29 mouse cellular contexts compared by ENCODE assay signal in genomic region chr3:96548824-96549223, GRCm38 (mm10). TPM values are rescaled to one million over a fixed set of nuclear protein-coding genes. Genes with fewer than 3 reads are reported as not detected.
A peak's percentile ranks its signal among the peaks of the same experiment; 100 is the strongest.
DNase-seq lines count a peak whose midpoint lies in the region; ATAC-seq and TF ChIP-seq lines count a peak whose summit lies in the region.
"Had no signal": no experiment of that assay in that cellular context is flagged by ENCODE, and none has a peak within 500 bp of the region (broad histone marks: within the 10 kb centered on the region; RNA-seq: fewer than 3 reads in every experiment).

No protein-coding gene starts in this region.

- H3K4me3 ChIP-seq in heart, embryonic 13.5 days = no peak overlapping the region
- H3K4me3 ChIP-seq in heart, embryonic 16.5 days (ENCODE audit: low read length) = no peak overlapping the region
- no peak overlapping the region for H3K4me3 ChIP-seq in MEL (ENCODE audit: control insufficient read depth in 1 of 2, insufficient read depth in 1 of 2, low read depth in 2 of 2, low read length in 2 of 2)
- H3K4me3 ChIP-seq: forebrain, embryonic 10.5 days; forebrain, embryonic 13.5 days; hindbrain, embryonic 12.5 days; hindbrain, embryonic 15.5 days had no signal

- no peak for TF ChIP-seq RAD21 in MEL (IDR thresholded peaks at IDR 0.05; ENCODE audit: low read depth, low read length)

- no peaks in the 10 kb centered on the region for H3K36me3 ChIP-seq in heart, embryonic 13.5 days
- H3K36me3 ChIP-seq in heart, embryonic 16.5 days (ENCODE audit: control insufficient read depth, insufficient read depth) = no peaks in the 10 kb centered on the region
- H3K36me3 ChIP-seq in MEL (ENCODE audit: control insufficient read depth in 1 of 2, insufficient read depth in 2 of 2, low read length in 2 of 2) = peaks cover 0 to 15% of the 10 kb centered on the region in 2 experiments; a peak in 2 of 4 replicates
- H3K36me3 ChIP-seq: forebrain, embryonic 10.5 days; hindbrain, embryonic 12.5 days; hindbrain, embryonic 15.5 days had no signal

- H3K4me1 ChIP-seq in heart, embryonic 13.5 days = peaks cover 40% of the 10 kb centered on the region
- peaks cover 33% of the 10 kb centered on the region for H3K4me1 ChIP-seq in heart, embryonic 16.5 days (ENCODE audit: control insufficient read depth, insufficient read depth, low read length)
- peaks cover 13 to 21% of the 10 kb centered on the region in 2 experiments for H3K4me1 ChIP-seq in MEL (ENCODE audit: control insufficient read depth in 1 of 2, insufficient read depth in 2 of 2, low read length in 2 of 2)
- H3K4me1 ChIP-seq: forebrain, embryonic 13.5 days had no signal

- no peaks in the 10 kb centered on the region for H3K9me3 ChIP-seq in heart, embryonic 13.5 days
- H3K9me3 ChIP-seq in heart, embryonic 16.5 days (replicated peaks; ENCODE audit: control insufficient read depth, low read length) = no peaks in the 10 kb centered on the region
- no peaks in the 10 kb centered on the region for H3K9me3 ChIP-seq in MEL (replicated peaks; ENCODE audit: insufficient read depth, low read length)
- H3K9me3 ChIP-seq: forebrain, embryonic 10.5 days; forebrain, embryonic 13.5 days; hindbrain, embryonic 12.5 days; hindbrain, embryonic 15.5 days had no signal

- WGBS in heart, embryonic 13.5 days = 77% methylated on average over 7 of the region's 7 CpGs
- WGBS in heart, embryonic 16.5 days = 75% methylated on average over 7 of the region's 7 CpGs

- no peak for TF ChIP-seq EP300 in MEL (IDR thresholded peaks at IDR 0.05; ENCODE audit: low read depth in 1 of 2, low read length in 2 of 2)

- intact Hi-C loops in heart, postnatal 10 days (cut with DNase I) = no loop called here
- intact Hi-C loops in heart, postnatal 25 days (cut with DNase I) = no loop called here

- no peaks in the 10 kb centered on the region for H3K27me3 ChIP-seq in heart, embryonic 13.5 days (replicated peaks)
- H3K27me3 ChIP-seq in heart, embryonic 16.5 days (ENCODE audit: control insufficient read depth, insufficient read depth, low read length) = no peaks in the 10 kb centered on the region
- H3K27me3 ChIP-seq in MEL (ENCODE audit: control insufficient read depth in 1 of 2, insufficient read depth in 2 of 2, low read length in 2 of 2) = no peaks in the 10 kb centered on the region

- H3K9ac ChIP-seq in heart, embryonic 13.5 days = no peak overlapping the region
- H3K9ac ChIP-seq in heart, embryonic 16.5 days (ENCODE audit: low read length) = no peak overlapping the region
- H3K9ac ChIP-seq in MEL (ENCODE audit: control insufficient read depth, low read depth, low read length, poor library complexity, severe bottlenecking) = no peak overlapping the region
- H3K9ac ChIP-seq: forebrain, embryonic 13.5 days; forebrain, postnatal 0 days; hindbrain, embryonic 12.5 days; hindbrain, embryonic 15.5 days had no signal

- H3K4me2 ChIP-seq in heart, embryonic 13.5 days = no peak overlapping the region
- H3K4me2 ChIP-seq in heart, embryonic 16.5 days (ENCODE audit: low read depth, low read length) = no peak overlapping the region
- H3K4me2 ChIP-seq: forebrain, embryonic 13.5 days; hindbrain, embryonic 12.5 days; hindbrain, embryonic 15.5 days had no signal

- DNase-seq in heart, adult 11 months = peak; percentile 91
- no peak for DNase-seq in heart, postnatal 10 days
- DNase-seq in heart, postnatal 25 days (ENCODE audit: low spot score) = no peak
- no peak for DNase-seq in heart, adult 9 months (ENCODE audit: low spot score in 2 of 2)
- DNase-seq in MEL (ENCODE audit: low read depth, low spot score) = no peak
- DNase-seq: adrenal gland, adult 8-10 months; adrenal gland, postnatal 25 days; B cell, adult 2 months; cerebellum, adult 18-20 months; cerebellum, adult 9-10 months; cerebellum, postnatal 14 days; forebrain, postnatal 0 days; gastrocnemius, postnatal 10 days; gastrocnemius, postnatal 36 days; kidney, adult 2 months had no signal

- no peak for TF ChIP-seq CTCF in MEL (IDR thresholded peaks at IDR 0.05 in 2 of 3, conservative IDR thresholded peaks at IDR 0.05 in 1 of 3; ENCODE audit: control insufficient read depth in 1 of 3, insufficient read depth in 1 of 3, low read depth in 2 of 3, low read length in 3 of 3, poor library complexity in 1 of 3, severe bottlenecking in 1 of 3)

- no peak for ATAC-seq in heart, embryonic 13.5 days (ENCODE audit: extremely low read depth, insufficient number of reproducible peaks, low FRiP score, low TSS enrichment)
- no peak for ATAC-seq in heart, embryonic 16.5 days (replicated peaks; ENCODE audit: extremely low read depth, insufficient read depth, low FRiP score)
- ATAC-seq: activated CD4-positive, CD25-positive, alpha-beta regulatory T cell, adult 4 months; forebrain, embryonic 13.5 days; forebrain, postnatal 0 days; intestine, postnatal 0 days had no signal

- no peak for TF ChIP-seq POLR2A in MEL (IDR thresholded peaks at IDR 0.05; ENCODE audit: control insufficient read depth in 1 of 2, insufficient read depth in 1 of 2, low read depth in 1 of 2, low read length in 2 of 2, poor library complexity in 1 of 2)

- 0 out of 2 replicates have a peak overlapping the region, but pooled peaks have one; percentile 51 for H3K27ac ChIP-seq in heart, embryonic 13.5 days (replicated peaks)
- H3K27ac ChIP-seq in heart, embryonic 16.5 days (ENCODE audit: low read length) = peak overlapping the region; percentile 75
- H3K27ac ChIP-seq in MEL (ENCODE audit: control insufficient read depth, low read depth, low read length) = no peak overlapping the region
- H3K27ac ChIP-seq: forebrain, embryonic 10.5 days; forebrain, embryonic 13.5 days; hindbrain, embryonic 12.5 days; hindbrain, embryonic 15.5 days; kidney, postnatal 0 days had no signal

- no peaks in the 10 kb centered on the region for H3K79me2 ChIP-seq in MEL (ENCODE audit: control insufficient read depth, insufficient read depth, low read length, poor library complexity)

TF ChIP-seq in MEL, 35 proteins besides CTCF, POLR2A, EP300 and RAD21:
- TF ChIP-seq HCFC1 (IDR thresholded peaks at IDR 0.05; ENCODE audit: low read depth, low read length) (no peak), TBP (IDR thresholded peaks at IDR 0.05; ENCODE audit: low read depth, low read length) (peak; percentile 57; the same call in 1 of the 2 replicates), NELFE (IDR thresholded peaks at IDR 0.05; ENCODE audit: low read depth, low read length) (no peak), POLR2AphosphoS2 (IDR thresholded peaks at IDR 0.05; ENCODE audit: low read length) (no peak)

RNA-seq across cellular contexts. Expression of gene Txnip, which starts 8.9 kb away (rescaled TPM):
- total RNA-seq in heart, postnatal 10 days (2021) = 1,000 to 10,000 TPM in 1 of 2 experiments, 100 to 1,000 TPM in 1; 618 to 1,152 TPM
- polyA plus RNA-seq in heart, embryonic 13.5 days (2015; fragmentation: Nextera tagmentation; extraction: Ambion mirVana) = 156 and 165 TPM in 2 replicates
- total RNA-seq in heart, postnatal 25 days (2021) = 100 to 1,000 TPM; 341 to 607 TPM
- polyA plus RNA-seq in heart, embryonic 16.5 days (2015; fragmentation: Nextera tagmentation; extraction: Ambion mirVana) = 209 and 226 TPM in 2 replicates
- 183 and 191 TPM in 2 replicates for total RNA-seq in MEL (2012; rRNA removed)
- 1,000 to 10,000 TPM in 1 of 2 experiments, 100 to 1,000 TPM in 1; 237 to 1,680 TPM for polyA plus RNA-seq in MEL (2012; ENCODE audit: insufficient read depth in 1 of 2, insufficient read length in 2 of 2, low read depth in 1 of 2, low replicate concordance in 2 of 2, missing spikeins in 1 of 2)

RNA-seq across cellular contexts. Expression of gene Hfe2, which starts 23.9 kb away (rescaled TPM):
- 100 to 1,000 TPM; 149 to 172 TPM for total RNA-seq in heart, postnatal 10 days (2021)
- 7.4 and 7.5 TPM in 2 replicates for polyA plus RNA-seq in heart, embryonic 13.5 days (2015; fragmentation: Nextera tagmentation; extraction: Ambion mirVana)
- 100 to 1,000 TPM; 266 to 290 TPM for total RNA-seq in heart, postnatal 25 days (2021)
- polyA plus RNA-seq in heart, embryonic 16.5 days (2015; fragmentation: Nextera tagmentation; extraction: Ambion mirVana) = 8.5 and 10.9 TPM in 2 replicates
- total RNA-seq in MEL (2012; rRNA removed) = not detected in 2 replicates
- polyA plus RNA-seq in MEL (2012; ENCODE audit: insufficient read depth in 1 of 2, insufficient read length in 2 of 2, low read depth in 1 of 2, low replicate concordance in 2 of 2, missing spikeins in 1 of 2) = not detected
- total RNA-seq: adrenal gland, postnatal 25 days; granulocyte monocyte progenitor cell, adult 5-6 weeks; hematopoietic stem cell, adult 5-6 weeks had no signal
- polyA plus RNA-seq: activated CD4-positive, CD25-positive, alpha-beta regulatory T cell, adult 4 months; intestine, postnatal 0 days had no signal

RNA-seq across cellular contexts. Expression of gene Gm16253, which starts 28.0 kb away (rescaled TPM):
- 1 to 10 TPM; 4.9 to 5.3 TPM for total RNA-seq in heart, postnatal 10 days (2021)
- polyA plus RNA-seq in heart, embryonic 13.5 days (2015; fragmentation: Nextera tagmentation; extraction: Ambion mirVana) = 1.6 and 1.7 TPM in 2 replicates
- 1 to 10 TPM; 1.1 to 2.1 TPM for total RNA-seq in heart, postnatal 25 days (2021)
- polyA plus RNA-seq in heart, embryonic 16.5 days (2015; fragmentation: Nextera tagmentation; extraction: Ambion mirVana) = 1.3 and 1.4 TPM in 2 replicates
- not detected in 2 replicates for total RNA-seq in MEL (2012; rRNA removed)
- 1 to 10 TPM in 1 of 2 experiments, not detected in 1; 1.4 TPM for polyA plus RNA-seq in MEL (2012; ENCODE audit: insufficient read depth in 1 of 2, insufficient read length in 2 of 2, low read depth in 1 of 2, low replicate concordance in 2 of 2, missing spikeins in 1 of 2)
- total RNA-seq: adrenal gland, adult 8-10 months; adrenal gland, postnatal 25 days; forebrain, postnatal 0 days; granulocyte monocyte progenitor cell, adult 5-6 weeks; hematopoietic stem cell, adult 5-6 weeks had no signal
- polyA plus RNA-seq: activated CD4-positive, CD25-positive, alpha-beta regulatory T cell, adult 4 months; embryonic facial prominence, embryonic 11.5 days; embryonic facial prominence, embryonic 14.5 days; forebrain, postnatal 0 days; frontal cortex, adult 2 months; kidney, adult 2 months; kidney, postnatal 0 days had no signal

RNA-seq across cellular contexts. Expression of gene Polr3gl, which starts 45.2 kb away (rescaled TPM):
- total RNA-seq in heart, postnatal 10 days (2021) = 10 to 100 TPM; 24.3 to 30.9 TPM
- 33.5 and 36.1 TPM in 2 replicates for polyA plus RNA-seq in heart, embryonic 13.5 days (2015; fragmentation: Nextera tagmentation; extraction: Ambion mirVana)
- 10 to 100 TPM; 25.2 to 25.9 TPM for total RNA-seq in heart, postnatal 25 days (2021)
- polyA plus RNA-seq in heart, embryonic 16.5 days (2015; fragmentation: Nextera tagmentation; extraction: Ambion mirVana) = 33.4 and 36.4 TPM in 2 replicates
- 26.4 and 31.1 TPM in 2 replicates for total RNA-seq in MEL (2012; rRNA removed)
- 10 to 100 TPM in 1 of 2 experiments, not detected in 1; 39.8 TPM for polyA plus RNA-seq in MEL (2012; ENCODE audit: insufficient read depth in 1 of 2, insufficient read length in 2 of 2, low read depth in 1 of 2, low replicate concordance in 2 of 2, missing spikeins in 1 of 2)

RNA-seq across cellular contexts. Expression of gene Ankrd34a, which starts 47.6 kb away (rescaled TPM):
- total RNA-seq in heart, postnatal 10 days (2021) = 1 to 10 TPM; 2.0 to 5.5 TPM
- 6.5 and 8.1 TPM in 2 replicates for polyA plus RNA-seq in heart, embryonic 13.5 days (2015; fragmentation: Nextera tagmentation; extraction: Ambion mirVana)
- 1 to 10 TPM; 1.9 to 2.4 TPM for total RNA-seq in heart, postnatal 25 days (2021)
- polyA plus RNA-seq in heart, embryonic 16.5 days (2015; fragmentation: Nextera tagmentation; extraction: Ambion mirVana) = 6.9 and 7.2 TPM in 2 replicates
- 0.15 and 0.16 TPM in 2 replicates for total RNA-seq in MEL (2012; rRNA removed)
- polyA plus RNA-seq in MEL (2012; ENCODE audit: insufficient read depth in 1 of 2, insufficient read length in 2 of 2, low read depth in 1 of 2, low replicate concordance in 2 of 2, missing spikeins in 1 of 2) = under 1 TPM in 1 of 2 experiments, not detected in 1; 0.78 TPM
- total RNA-seq: granulocyte monocyte progenitor cell, adult 5-6 weeks; hematopoietic stem cell, adult 5-6 weeks had no signal
- polyA plus RNA-seq: activated CD4-positive, CD25-positive, alpha-beta regulatory T cell, adult 4 months had no signal

Comparison
In these comparisons a context has a peak if more than half of its experiments do, and no peak if none do; other contexts are left out.
1. RNA of gene Hfe2, which starts 23.9 kb away (total RNA-seq): 266 to 290 TPM in heart, postnatal 25 days and 149 to 172 TPM in heart, postnatal 10 days; not detected in MEL; every median in the first group is over 100 times any median in the second.